Mouse (Mus musculus) embryonic facial prominence, embryonic 14.5 days (tissue): Measurements from ENCODE around the gene Atp4b. TPM values are rescaled to one million over a fixed set of nuclear protein-coding genes. Genes with fewer than 3 reads are reported as not detected.

Experiments
- ATAC-seq: fragments of 200-750 bp; cut with Nextera tagmentation; 2 replicates; pipeline ENCODE4 v1.8.0; 2017; ENCODE audit warnings: low read depth, moderate number of reproducible peaks, moderate TSS enrichment
- DNase-seq: peaks from one replicate; pipeline ENCODE4 v3.0.0-alpha.2; 2015; ENCODE audit warnings: low spot score
- H3K27ac ChIP-seq: fragments of 300-500 bp; sonication (generic); replicated peaks from 2 replicates; pipeline ENCODE4 v1.5.1; 2014; ENCODE audit warnings: low read depth, mild to moderate bottlenecking, low read length, moderate library complexity
- H3K27me3 ChIP-seq: fragments of 300-500 bp; sonication (generic); replicated peaks from 2 replicates; pipeline ENCODE4 v1.6.1; 2014; ENCODE audit warnings: low read length; ENCODE audit not compliant: control insufficient read depth, insufficient read depth
- H3K36me3 ChIP-seq: fragments of 300-500 bp; sonication (generic); 2 replicates; pipeline ENCODE4 v1.6.1; 2014; ENCODE audit warnings: low read length, mixed read lengths; ENCODE audit not compliant: control insufficient read depth, insufficient read depth
- H3K4me1 ChIP-seq: fragments of 300-500 bp; sonication (generic); 2 replicates; pipeline ENCODE4 v1.6.1; 2014; ENCODE audit warnings: antibody characterized with exemption, low read length; ENCODE audit not compliant: control insufficient read depth, insufficient read depth
- H3K4me2 ChIP-seq: fragments of 300-500 bp; sonication (generic); 2 replicates; pipeline ENCODE4 v1.6.1; 2014; ENCODE audit warnings: low read depth, mild to moderate bottlenecking, low read length, moderate library complexity, mixed read lengths
- H3K4me3 ChIP-seq: fragments of 300-500 bp; sonication (generic); 2 replicates; pipeline ENCODE4 v1.5.1; 2014; ENCODE audit warnings: low read depth, mild to moderate bottlenecking, low read length
- H3K9ac ChIP-seq: fragments of 300-500 bp; sonication (generic); 2 replicates; pipeline ENCODE4 v1.6.1; 2014; ENCODE audit warnings: low read depth, mild to moderate bottlenecking, low read length, moderate library complexity, mixed read lengths
- H3K9me3 ChIP-seq: fragments of 300-500 bp; sonication (generic); 2 replicates; pipeline ENCODE4 v1.6.1; 2016; ENCODE audit warnings: low read length; ENCODE audit not compliant: control insufficient read depth
- WGBS: fragments of 180-500 bp; shearing (Covaris S2); extraction: QIAGEN DNeasy Blood & Tissue Kit; methylation state at CpG from one replicate; pipeline ENCODE4 v1.1.7; 2014; 5-methylcytosine and 5-hydroxymethylcytosine counted together
- polyA plus RNA-seq: library from polyadenylated mRNA; unstranded; fragments of >200 nt; fragmentation: Nextera tagmentation; extraction: Ambion mirVana; gene quantifications from 2 replicates; pipeline ENCODE4 v1.2.1, GENCODE M21; 2014

Atp4b gene
- polyA plus RNA-seq, 1 experiment from 2014 or later: not detected

GRCm38 (mm10) chr8:13361865-13362264 lies 34.8 kb downstream of the Atp4b start:
- no peak overlapping the region for H3K4me2 ChIP-seq
- DNase-seq: no peak
- no peaks in the 10 kb centered on the region for H3K4me1 ChIP-seq
- no peak overlapping the region for H3K9ac ChIP-seq
- no peak for ATAC-seq
- peaks cover 98% of the 10 kb centered on the region for H3K36me3 ChIP-seq
- H3K27me3 ChIP-seq: no peaks in the 10 kb centered on the region
- WGBS: 93% methylated on average over 6 of the region's 6 CpGs
- no peaks in the 10 kb centered on the region for H3K9me3 ChIP-seq
- no peak overlapping the region for H3K4me3 ChIP-seq
- no peak overlapping the region for H3K27ac ChIP-seq

GRCm38 (mm10) chr8:13360213-13360612 lies 36.4 kb downstream of the Atp4b start:
- Histone ChIP-seq H3K4me1 (no peaks in the 10 kb centered on the region), H3K9me3 (no peaks in the 10 kb centered on the region), H3K4me2 (no peak overlapping the region), H3K27me3 (no peaks in the 10 kb centered on the region), H3K4me3 (no peak overlapping the region), H3K9ac (no peak overlapping the region), H3K36me3 (peaks cover 98% of the 10 kb centered on the region), H3K27ac (no peak overlapping the region)
- ATAC-seq (no peak), DNase-seq (no peak)
- WGBS: 81% methylated on average over 7 of the region's 7 CpGs

DNA sequence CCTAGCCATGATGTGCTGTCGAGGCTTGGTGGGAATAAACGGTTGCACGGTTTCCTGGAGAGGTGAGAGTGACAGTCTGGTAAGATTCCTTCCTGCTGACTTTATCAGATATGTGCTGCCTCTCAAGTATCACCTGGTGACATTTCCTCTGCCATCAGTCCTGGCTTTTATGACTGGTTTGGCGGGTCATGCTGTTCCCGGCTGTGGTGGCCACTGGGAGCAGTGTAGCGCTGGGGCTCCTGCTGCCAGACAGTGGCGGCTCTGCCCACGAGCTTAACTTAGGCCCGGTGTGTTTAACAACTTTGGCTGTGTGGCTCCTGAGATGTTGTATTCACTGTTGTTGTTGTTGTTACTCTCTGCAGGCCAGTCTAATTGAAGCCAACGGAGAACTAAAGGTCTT lies 39.9 kb downstream of the Atp4b start:
- no peak overlapping the region for H3K9ac ChIP-seq
- no peak for ATAC-seq
- no peaks in the 10 kb centered on the region for H3K4me1 ChIP-seq
- no peak for DNase-seq
- H3K27ac ChIP-seq: no peak overlapping the region
- H3K36me3 ChIP-seq: peaks cover 98% of the 10 kb centered on the region
- no peaks in the 10 kb centered on the region for H3K27me3 ChIP-seq
- 85% methylated on average over 10 of the region's 10 CpGs for WGBS
- H3K4me2 ChIP-seq: no peak overlapping the region
- H3K4me3 ChIP-seq: no peak overlapping the region
- no peaks in the 10 kb centered on the region for H3K9me3 ChIP-seq

GRCm38 (mm10) chr8:13356221-13356620 lies 40.4 kb downstream of the Atp4b start:
- ATAC-seq (no peak), DNase-seq (no peak)
- H3K9me3 ChIP-seq: no peaks in the 10 kb centered on the region
- H3K27me3 ChIP-seq: no peaks in the 10 kb centered on the region
- peaks cover 98% of the 10 kb centered on the region for H3K36me3 ChIP-seq
- 86% methylated on average over 6 of the region's 6 CpGs for WGBS
- no peaks in the 10 kb centered on the region for H3K4me1 ChIP-seq
- no peak overlapping the region for H3K27ac ChIP-seq
- no peak overlapping the region for H3K4me3 ChIP-seq
- H3K9ac ChIP-seq: no peak overlapping the region
- no peak overlapping the region for H3K4me2 ChIP-seq

DNA sequence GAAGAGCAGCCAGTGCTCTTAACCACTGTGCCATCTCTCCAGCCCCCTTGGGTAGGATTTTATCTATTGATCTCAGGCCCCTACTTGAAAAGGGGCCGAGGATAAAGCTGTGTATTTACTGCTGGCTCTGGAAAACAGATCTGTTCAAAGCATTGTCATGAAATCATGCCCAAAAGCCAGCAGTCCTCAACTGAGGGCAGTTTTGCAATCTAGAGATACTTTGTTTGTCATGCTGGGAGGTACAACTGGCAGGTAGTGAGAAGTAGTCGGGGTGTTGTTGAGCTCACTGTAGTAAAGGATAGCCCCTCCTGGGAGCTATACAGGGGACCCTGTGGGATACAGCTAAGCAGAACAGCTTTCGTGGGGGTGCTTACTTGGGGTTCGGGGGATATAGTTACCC lies 42.7 kb downstream of the Atp4b start:
- no peak overlapping the region for H3K27ac ChIP-seq
- no peak overlapping the region for H3K9ac ChIP-seq
- DNase-seq (no peak), ATAC-seq (no peak)
- H3K4me1 ChIP-seq: no peaks in the 10 kb centered on the region
- no peaks in the 10 kb centered on the region for H3K9me3 ChIP-seq
- no peak overlapping the region for H3K4me2 ChIP-seq
- no peak overlapping the region for H3K4me3 ChIP-seq
- 88% methylated on average over 4 of the region's 4 CpGs for WGBS
- no peaks in the 10 kb centered on the region for H3K27me3 ChIP-seq
- peaks cover 98% of the 10 kb centered on the region for H3K36me3 ChIP-seq

DNA sequence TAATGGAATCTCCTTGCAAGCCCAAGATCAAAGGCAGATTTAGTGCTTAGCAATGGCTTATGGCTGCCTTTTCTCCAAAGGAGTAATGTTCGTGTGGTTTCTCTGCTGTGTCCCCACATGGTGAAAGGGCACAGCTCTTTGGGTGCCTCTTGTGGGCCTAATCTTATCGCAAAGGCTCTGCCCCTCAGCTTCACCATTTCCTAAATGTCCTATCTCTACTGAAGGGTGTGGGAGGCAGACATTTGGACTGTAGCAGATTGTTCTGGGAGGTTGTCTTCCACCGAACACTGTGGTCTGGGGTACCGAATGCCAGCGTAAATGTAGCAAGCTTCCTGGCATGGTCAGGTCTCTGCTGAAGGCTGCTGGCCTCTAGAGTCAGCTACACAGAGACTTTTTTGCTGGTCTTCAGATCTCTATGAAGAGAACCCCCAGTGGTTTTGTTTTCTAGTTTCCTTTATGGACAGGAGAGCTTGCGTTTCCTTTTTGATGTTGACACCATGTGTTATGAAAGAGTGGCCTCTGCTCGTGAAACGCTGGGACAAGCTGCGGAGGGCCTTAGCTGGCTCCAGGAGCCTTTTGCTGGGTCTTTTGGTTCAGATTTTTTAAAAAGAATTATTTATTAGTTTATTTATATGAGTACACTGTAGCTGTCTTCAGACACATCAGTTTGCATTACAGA lies 43.3 kb downstream of the Atp4b start:
- H3K4me3 ChIP-seq: no peak overlapping the region
- DNase-seq (no peak), ATAC-seq (no peak)
- H3K27ac ChIP-seq: no peak overlapping the region
- H3K4me2 ChIP-seq: no peak overlapping the region
- no peaks in the 10 kb centered on the region for H3K4me1 ChIP-seq
- WGBS: 84% methylated on average over 9 of the region's 9 CpGs
- H3K27me3 ChIP-seq: no peaks in the 10 kb centered on the region
- no peak overlapping the region for H3K9ac ChIP-seq
- peaks cover 98% of the 10 kb centered on the region for H3K36me3 ChIP-seq
- H3K9me3 ChIP-seq: no peaks in the 10 kb centered on the region

DNA sequence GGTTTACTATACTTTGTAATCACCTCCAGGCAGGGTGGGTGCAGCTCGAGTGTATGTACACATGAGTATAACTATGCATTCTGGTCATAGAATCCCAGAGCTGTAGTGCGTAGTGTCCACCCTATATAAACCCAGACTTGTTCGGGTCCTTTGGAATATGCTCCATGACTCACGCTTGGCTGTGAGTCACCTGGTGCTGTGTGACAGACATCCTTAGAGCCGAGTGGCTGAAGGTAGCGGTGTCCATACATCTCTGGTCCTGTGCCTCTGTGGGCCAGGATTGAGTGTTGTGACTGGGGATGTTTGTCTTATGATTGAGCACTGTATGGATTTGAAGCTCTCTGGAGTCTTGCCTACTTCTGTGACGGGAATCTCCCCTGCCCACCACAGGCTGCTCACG lies 44.0 kb downstream of the Atp4b start:
- DNase-seq (no peak), ATAC-seq (0 out of 2 replicates have a peak, but pooled peaks have one; percentile 37)
- Histone ChIP-seq H3K4me3 (no peak overlapping the region), H3K4me2 (no peak overlapping the region), H3K9ac (no peak overlapping the region), H3K27me3 (no peaks in the 10 kb centered on the region), H3K9me3 (no peaks in the 10 kb centered on the region), H3K4me1 (no peaks in the 10 kb centered on the region), H3K27ac (no peak overlapping the region), H3K36me3 (peaks cover 98% of the 10 kb centered on the region)
- 83% methylated on average over 8 of the region's 8 CpGs for WGBS

GRCm38 (mm10) chr8:13351593-13351992 lies 45.0 kb downstream of the Atp4b start:
- peaks cover 98% of the 10 kb centered on the region for H3K36me3 ChIP-seq
- no peak overlapping the region for H3K4me2 ChIP-seq
- DNase-seq: peak; percentile 5
- H3K4me3 ChIP-seq: no peak overlapping the region
- no peaks in the 10 kb centered on the region for H3K27me3 ChIP-seq
- no peaks in the 10 kb centered on the region for H3K9me3 ChIP-seq
- no peaks in the 10 kb centered on the region for H3K4me1 ChIP-seq
- no peak overlapping the region for H3K27ac ChIP-seq
- ATAC-seq: no peak
- 83% methylated on average over 4 of the region's 5 CpGs for WGBS
- H3K9ac ChIP-seq: no peak overlapping the region

GRCm38 (mm10) chr8:13350052-13350451 lies 46.6 kb downstream of the Atp4b start:
- ATAC-seq: no peak
- no peaks in the 10 kb centered on the region for H3K27me3 ChIP-seq
- 89% methylated on average over 7 of the region's 7 CpGs for WGBS
- H3K27ac ChIP-seq: no peak overlapping the region
- H3K4me1 ChIP-seq: no peaks in the 10 kb centered on the region
- H3K9ac ChIP-seq: no peak overlapping the region
- no peak for DNase-seq
- peaks cover 97% of the 10 kb centered on the region for H3K36me3 ChIP-seq
- no peak overlapping the region for H3K4me3 ChIP-seq
- H3K9me3 ChIP-seq: no peaks in the 10 kb centered on the region
- no peak overlapping the region for H3K4me2 ChIP-seq
